Mouse (Mus musculus) stomach, embryonic 14.5 days (tissue): ENCODE results near the gene Zfp697. TPM values are rescaled to one million over a fixed set of nuclear protein-coding genes. Genes with fewer than 3 reads are reported as not detected.
"Not testable (repeated sequence)": the region's sequence is repeated elsewhere in the genome, so short reads cannot be mapped to it uniquely, and the experiment has no call there.

Experiments
- ATAC-seq: fragments of 200-750 bp; cut with Nextera tagmentation; 2 replicates; pipeline ENCODE4 v1.8.0; 2017; ENCODE audit warnings: low read depth, moderate TSS enrichment; ENCODE audit not compliant: insufficient number of reproducible peaks, insufficient read depth, low FRiP score
- H3K27ac ChIP-seq: fragments of 300-500 bp; sonication (generic); 2 replicates; pipeline ENCODE4 v1.5.1; 2014; ENCODE audit warnings: mild to moderate bottlenecking, low read length, moderate library complexity, mixed read lengths
- H3K27me3 ChIP-seq: fragments of 300-500 bp; sonication (generic); 2 replicates; pipeline ENCODE4 v1.6.1; 2014; ENCODE audit warnings: low read length, control low read depth, mixed read lengths; ENCODE audit not compliant: control insufficient read depth, insufficient read depth
- H3K36me3 ChIP-seq: fragments of 300-500 bp; sonication (generic); 2 replicates; pipeline ENCODE4 v1.6.1; 2014; ENCODE audit warnings: mild to moderate bottlenecking, control low read depth, low read length, moderate library complexity, mixed read lengths; ENCODE audit not compliant: control insufficient read depth, insufficient read depth
- H3K4me1 ChIP-seq: fragments of 300-500 bp; sonication (generic); 2 replicates; pipeline ENCODE4 v1.6.1; 2014; ENCODE audit warnings: low read length, control low read depth, mixed read lengths; ENCODE audit not compliant: control insufficient read depth, insufficient read depth
- H3K4me2 ChIP-seq: fragments of 300-500 bp; sonication (generic); replicated peaks from 2 replicates; pipeline ENCODE4 v1.6.1; 2014; ENCODE audit warnings: low read depth, low read length, control low read depth
- H3K4me3 ChIP-seq: fragments of 300-500 bp; sonication (generic); 2 replicates; pipeline ENCODE4 v1.5.1; 2014; ENCODE audit warnings: low read depth, low read length, control low read depth
- H3K9ac ChIP-seq: fragments of 300-500 bp; sonication (generic); replicated peaks from 2 replicates; pipeline ENCODE4 v1.6.1; 2014; ENCODE audit warnings: low read depth, mild to moderate bottlenecking, control low read depth, low read length, moderate library complexity, mixed read lengths
- H3K9me3 ChIP-seq: fragments of 300-500 bp; sonication (generic); 2 replicates; pipeline ENCODE4 v1.6.1; 2016; ENCODE audit warnings: low read depth, low read length, control low read depth; ENCODE audit not compliant: control insufficient read depth
- WGBS: fragments of 180-500 bp; shearing (Covaris S2); extraction: QIAGEN DNeasy Blood & Tissue Kit; methylation state at CpG from one replicate; pipeline ENCODE4 v1.1.7; 2014; 5-methylcytosine and 5-hydroxymethylcytosine counted together
- polyA plus RNA-seq: library from polyadenylated mRNA; unstranded; fragments of >200 nt; fragmentation: Nextera tagmentation; extraction: Ambion mirVana; gene quantifications from 2 replicates; pipeline ENCODE4 v1.2.1, GENCODE M21; 2014

Zfp697 gene
- polyA plus RNA-seq, 1 experiment from 2014 or later, result 10.1 TPM

- 100% methylated on average over 1 of the region's 1 CpGs for WGBS
- H3K9me3 ChIP-seq, ATAC-seq: not testable (repeated sequence)
Observed at GRCm38 (mm10) chr3:98548495-98548894, 166.2 kb downstream of the Zfp697 start.

GRCm38 (mm10) chr3:98550215-98550614, 168.0 kb downstream of the Zfp697 start:
- not testable (repeated sequence) for H3K4me3 ChIP-seq, H3K36me3 ChIP-seq, H3K27ac ChIP-seq, H3K4me1 ChIP-seq, H3K9ac ChIP-seq, H3K9me3 ChIP-seq, H3K4me2 ChIP-seq, H3K27me3 ChIP-seq
- ATAC-seq, result 0 out of 2 replicates have a peak, but pooled peaks have one; percentile 46
- no CpG with 5 or more reads among the region's 2 CpGs for WGBS

More at GRCm38 (mm10) chr3:98548495-98548894, 166.2 kb downstream of the Zfp697 start:
- not testable (repeated sequence) for H3K36me3 ChIP-seq, H3K4me1 ChIP-seq, H3K4me2 ChIP-seq, H3K4me3 ChIP-seq, H3K9ac ChIP-seq, H3K27ac ChIP-seq, H3K27me3 ChIP-seq

- H3K27me3 ChIP-seq, ATAC-seq, H3K4me2 ChIP-seq, H3K9me3 ChIP-seq, H3K9ac ChIP-seq, H3K27ac ChIP-seq, H3K36me3 ChIP-seq, H3K4me3 ChIP-seq, H3K4me1 ChIP-seq: not testable (repeated sequence)
- WGBS, result no CpG with 5 or more reads among the region's 1 CpGs
Observed at GRCm38 (mm10) chr3:98550832-98551231, 168.6 kb downstream of the Zfp697 start.

- H3K36me3 ChIP-seq, H3K9me3 ChIP-seq, H3K4me2 ChIP-seq, ATAC-seq, H3K27ac ChIP-seq, H3K4me3 ChIP-seq, H3K27me3 ChIP-seq, H3K4me1 ChIP-seq, H3K9ac ChIP-seq: not testable (repeated sequence)
- whole genome bisulfite sequencing, result no CpG with 5 or more reads among the region's 5 CpGs
Observed at GRCm38 (mm10) chr3:98560711-98561110, 178.4 kb downstream of the Zfp697 start.

- H3K27ac ChIP-seq, H3K9me3 ChIP-seq, H3K4me1 ChIP-seq, H3K4me2 ChIP-seq, H3K4me3 ChIP-seq, H3K9ac ChIP-seq, H3K27me3 ChIP-seq, ATAC-seq, H3K36me3 ChIP-seq: not testable (repeated sequence)
- WGBS, result no CpG with 5 or more reads among the region's 2 CpGs
Observed at GRCm38 (mm10) chr3:98563831-98564230, 181.6 kb downstream of the Zfp697 start.

- ATAC-seq, H3K4me3 ChIP-seq, H3K9ac ChIP-seq, H3K27ac ChIP-seq, H3K4me2 ChIP-seq, H3K4me1 ChIP-seq, H3K36me3 ChIP-seq, H3K27me3 ChIP-seq, H3K9me3 ChIP-seq: not testable (repeated sequence)
- WGBS, result no CpG with 5 or more reads among the region's 3 CpGs
Observed at GRCm38 (mm10) chr3:98564894-98565293, 182.6 kb downstream of the Zfp697 start.

- not testable (repeated sequence) for H3K9me3 ChIP-seq, H3K36me3 ChIP-seq, H3K4me3 ChIP-seq, H3K27me3 ChIP-seq, H3K27ac ChIP-seq, H3K4me1 ChIP-seq, H3K9ac ChIP-seq, H3K4me2 ChIP-seq, ATAC-seq
- WGBS, result 76% methylated on average over 2 of the region's 2 CpGs
Observed at GRCm38 (mm10) chr3:98567717-98568116, 185.5 kb downstream of the Zfp697 start.

GRCm38 (mm10) chr3:98581024-98581423, 198.8 kb downstream of the Zfp697 start:
- H3K4me3 ChIP-seq, ATAC-seq, H3K36me3 ChIP-seq, H3K4me2 ChIP-seq, H3K4me1 ChIP-seq, H3K9me3 ChIP-seq, H3K9ac ChIP-seq, H3K27me3 ChIP-seq, H3K27ac ChIP-seq: not testable (repeated sequence)
- WGBS, result 100% methylated on average over 1 of the region's 1 CpGs

GRCm38 (mm10) chr3:98582202-98582601, 199.9 kb downstream of the Zfp697 start:
- not testable (repeated sequence) for H3K4me1 ChIP-seq, H3K9ac ChIP-seq, H3K27ac ChIP-seq, ATAC-seq, H3K27me3 ChIP-seq, H3K4me3 ChIP-seq, H3K4me2 ChIP-seq, H3K9me3 ChIP-seq, H3K36me3 ChIP-seq
- WGBS, result no CpG with 5 or more reads among the region's 1 CpGs
